Mouse (Mus musculus): ENCODE data around the gene Supt3. TPM values are rescaled to one million over a fixed set of nuclear protein-coding genes. Genes with fewer than 3 reads are reported as not detected.

Gene Supt3
- polyA plus RNA-seq, 1 experiment from 2014 or later = 27.3 TPM

DNA sequence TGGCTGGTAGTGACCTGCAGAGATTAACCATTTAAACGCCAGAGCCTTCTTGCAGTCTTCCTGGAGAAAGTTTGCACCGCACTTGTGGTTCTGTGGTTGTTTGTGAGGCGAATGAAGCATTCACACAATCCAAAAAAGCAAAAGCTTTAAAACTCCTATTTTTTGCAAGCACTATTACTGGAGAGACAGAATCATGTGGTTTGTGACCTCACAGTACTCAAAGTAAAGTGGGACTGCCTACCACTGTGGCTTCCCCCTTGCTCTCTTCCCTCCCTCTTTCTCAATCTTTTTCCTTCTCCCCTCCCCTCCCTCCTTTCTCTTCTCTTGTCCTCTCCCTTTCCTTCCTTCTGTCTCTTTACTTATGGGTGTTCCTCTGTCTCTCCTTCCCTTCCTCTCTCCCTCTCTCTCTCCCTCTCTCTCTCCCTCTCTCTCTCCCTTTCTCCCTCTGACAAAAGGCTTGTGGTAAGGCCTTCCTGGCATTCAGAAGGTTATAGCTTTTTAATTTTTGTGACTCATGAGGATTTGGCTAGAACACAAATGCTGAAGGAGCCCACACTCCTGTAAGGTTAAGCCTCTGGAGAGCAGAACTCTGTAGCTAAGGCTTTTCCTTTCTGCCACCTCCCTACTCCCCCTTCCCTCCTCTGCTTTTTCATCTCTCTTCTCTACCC is 37.7 kb downstream of the Supt3 start, which contains the start of gene Runx2:
Runx2 (minus strand) TSS at position 290 of the 668 bp plus-strand sequence.
- Histone ChIP-seq H3K4me3 (ENCODE audit: low read length) (no peak within 1 kb of the TSS; the same call in 1 of the 2 replicates), H3K36me3 (ENCODE audit: control insufficient read depth, insufficient read depth, low read length) (no peaks in the 10 kb centered on the region), H3K27ac (ENCODE audit: low read depth, low read length) (no peak within 1 kb of the TSS), H3K9me3 (ENCODE audit: control insufficient read depth, low read length) (no peaks in the 10 kb centered on the region), H3K4me1 (ENCODE audit: control insufficient read depth, insufficient read depth, low read depth, low read length) (peaks cover 2% of the 10 kb centered on the region; the same call in 1 of the 2 replicates), H3K27me3 (replicated peaks; ENCODE audit: control insufficient read depth, insufficient read depth, low read length) (no peaks in the 10 kb centered on the region), H3K4me2 (ENCODE audit: low read length) (peak within 1 kb of the TSS; percentile 25; the same call in 1 of the 2 replicates), H3K9ac (ENCODE audit: low read depth, low read length) (no peak within 1 kb of the TSS)
- no peak for ATAC-seq
- 37% methylated on average over 3 of the region's 3 CpGs for WGBS

DNA sequence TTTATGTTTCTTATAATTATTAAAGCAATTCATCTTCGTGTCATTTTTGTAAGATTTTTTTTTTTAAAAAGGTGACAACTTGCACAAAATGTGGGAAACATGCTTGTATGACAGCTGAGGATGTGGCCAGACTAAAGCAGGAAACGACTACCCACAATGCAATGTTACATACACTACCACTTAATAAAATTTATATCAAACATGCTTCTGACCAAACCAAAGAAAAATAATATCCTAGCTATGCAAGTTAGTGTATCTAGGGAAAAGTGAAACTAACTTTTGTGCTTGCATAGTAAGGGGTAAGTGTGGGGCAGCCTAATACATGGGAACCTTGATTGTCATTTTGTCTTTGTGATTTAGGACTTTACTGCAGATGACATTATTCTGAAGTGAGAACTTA is 41.9 kb downstream of the Supt3 start:
- Histone ChIP-seq H3K9ac (ENCODE audit: low read depth, low read length) (no peak overlapping the region), H3K4me2 (ENCODE audit: low read length) (no peak overlapping the region), H3K36me3 (ENCODE audit: control insufficient read depth, insufficient read depth, low read length) (no peaks in the 10 kb centered on the region), H3K27me3 (replicated peaks; ENCODE audit: control insufficient read depth, insufficient read depth, low read length) (no peaks in the 10 kb centered on the region), H3K4me1 (ENCODE audit: control insufficient read depth, insufficient read depth, low read depth, low read length) (peaks cover 2% of the 10 kb centered on the region; the same call in 1 of the 2 replicates), H3K4me3 (ENCODE audit: low read length) (no peak overlapping the region), H3K27ac (ENCODE audit: low read depth, low read length) (no peak overlapping the region), H3K9me3 (ENCODE audit: control insufficient read depth, low read length) (no peaks in the 10 kb centered on the region)
- WGBS = 82% methylated on average over 2 of the region's 2 CpGs
- no peak for ATAC-seq

DNA sequence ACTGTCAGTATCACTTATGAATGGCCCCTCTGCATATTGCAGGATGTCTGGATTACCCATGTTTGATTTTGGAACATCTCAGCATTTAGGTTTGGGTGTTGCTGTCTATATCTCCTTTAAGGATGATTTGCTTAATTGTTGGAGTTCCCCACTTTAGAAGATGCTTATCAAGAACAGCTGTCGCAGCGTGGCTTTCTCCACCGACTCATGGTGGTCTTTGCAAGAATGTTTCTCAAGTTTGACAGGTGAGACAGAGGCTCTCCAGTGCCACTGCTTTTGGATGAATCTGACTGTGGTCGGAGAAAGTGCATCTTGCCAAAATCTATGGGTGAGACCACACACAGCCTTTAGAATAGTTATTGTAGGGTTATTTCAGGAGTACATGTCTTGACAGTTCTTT is 42.9 kb downstream of the Supt3 start:
- H3K27ac ChIP-seq (ENCODE audit: low read depth, low read length) = no peak overlapping the region
- no peaks in the 10 kb centered on the region for H3K27me3 ChIP-seq (replicated peaks; ENCODE audit: control insufficient read depth, insufficient read depth, low read length)
- H3K9me3 ChIP-seq (ENCODE audit: control insufficient read depth, low read length) = no peaks in the 10 kb centered on the region
- H3K4me2 ChIP-seq (ENCODE audit: low read length) = no peak overlapping the region
- 62% methylated on average over 4 of the region's 4 CpGs for WGBS
- no peak for ATAC-seq
- H3K4me3 ChIP-seq (ENCODE audit: low read length) = no peak overlapping the region
- peaks cover 1% of the 10 kb centered on the region; the same call in 1 of the 2 replicates for H3K4me1 ChIP-seq (ENCODE audit: control insufficient read depth, insufficient read depth, low read depth, low read length)
- H3K9ac ChIP-seq (ENCODE audit: low read depth, low read length) = no peak overlapping the region
- no peaks in the 10 kb centered on the region for H3K36me3 ChIP-seq (ENCODE audit: control insufficient read depth, insufficient read depth, low read length)

DNA sequence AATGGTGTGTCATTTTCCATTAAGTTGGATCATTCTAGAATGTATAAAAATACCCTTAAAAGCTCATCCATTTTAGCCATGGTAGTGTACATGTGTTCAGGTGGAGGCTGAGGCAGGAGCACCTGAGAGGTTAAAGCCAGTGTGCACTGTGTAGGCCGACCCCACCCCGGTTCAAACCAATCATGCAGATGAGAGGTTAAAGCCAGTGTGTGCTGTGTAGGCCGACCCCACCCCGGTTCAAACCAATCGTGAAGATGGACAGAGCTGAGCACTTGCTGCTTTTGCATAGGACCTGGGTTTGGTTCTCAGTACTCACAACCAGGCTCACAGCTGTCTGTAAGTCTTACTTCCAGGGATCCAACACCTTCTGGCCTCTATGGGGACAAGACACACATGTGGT is 45.0 kb downstream of the Supt3 start:
- no peak for ATAC-seq
- no peak overlapping the region for H3K4me3 ChIP-seq (ENCODE audit: low read length)
- H3K9me3 ChIP-seq (ENCODE audit: control insufficient read depth, low read length) = no peaks in the 10 kb centered on the region
- H3K9ac ChIP-seq (ENCODE audit: low read depth, low read length) = no peak overlapping the region
- H3K27ac ChIP-seq (ENCODE audit: low read depth, low read length) = no peak overlapping the region
- WGBS = 94% methylated on average over 5 of the region's 5 CpGs
- no peaks in the 10 kb centered on the region for H3K4me1 ChIP-seq (ENCODE audit: control insufficient read depth, insufficient read depth, low read depth, low read length)
- no peaks in the 10 kb centered on the region for H3K36me3 ChIP-seq (ENCODE audit: control insufficient read depth, insufficient read depth, low read length)
- no peaks in the 10 kb centered on the region for H3K27me3 ChIP-seq (replicated peaks; ENCODE audit: control insufficient read depth, insufficient read depth, low read length)
- no peak overlapping the region for H3K4me2 ChIP-seq (ENCODE audit: low read length)

DNA sequence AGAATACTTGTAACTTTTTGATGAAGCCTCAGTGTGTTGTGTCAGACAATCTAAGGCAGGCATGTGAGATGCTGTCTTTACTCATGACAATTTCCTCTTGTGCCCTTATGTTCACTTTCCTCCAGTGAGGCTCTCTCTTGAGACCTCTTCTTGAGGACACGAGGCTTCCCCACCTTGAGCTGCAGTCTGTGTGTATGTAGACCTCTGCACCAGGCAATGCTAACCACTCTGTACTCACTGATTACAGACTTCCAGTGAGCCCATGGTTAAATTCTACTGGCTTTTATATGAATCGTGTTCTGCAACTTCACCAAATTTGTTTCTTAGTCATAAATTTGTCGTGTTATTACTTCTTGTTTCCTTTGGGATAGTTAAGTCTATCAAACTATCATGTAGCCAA is 50.2 kb downstream of the Supt3 start:
- Histone ChIP-seq H3K9me3 (ENCODE audit: control insufficient read depth, low read length) (no peaks in the 10 kb centered on the region), H3K4me2 (ENCODE audit: low read length) (no peak overlapping the region), H3K27ac (ENCODE audit: low read depth, low read length) (no peak overlapping the region), H3K4me1 (ENCODE audit: control insufficient read depth, insufficient read depth, low read depth, low read length) (no peaks in the 10 kb centered on the region), H3K4me3 (ENCODE audit: low read length) (no peak overlapping the region), H3K27me3 (replicated peaks; ENCODE audit: control insufficient read depth, insufficient read depth, low read length) (no peaks in the 10 kb centered on the region), H3K36me3 (ENCODE audit: control insufficient read depth, insufficient read depth, low read length) (no peaks in the 10 kb centered on the region), H3K9ac (ENCODE audit: low read depth, low read length) (no peak overlapping the region)
- WGBS = 94% methylated on average over 3 of the region's 3 CpGs
- no peak for ATAC-seq

DNA sequence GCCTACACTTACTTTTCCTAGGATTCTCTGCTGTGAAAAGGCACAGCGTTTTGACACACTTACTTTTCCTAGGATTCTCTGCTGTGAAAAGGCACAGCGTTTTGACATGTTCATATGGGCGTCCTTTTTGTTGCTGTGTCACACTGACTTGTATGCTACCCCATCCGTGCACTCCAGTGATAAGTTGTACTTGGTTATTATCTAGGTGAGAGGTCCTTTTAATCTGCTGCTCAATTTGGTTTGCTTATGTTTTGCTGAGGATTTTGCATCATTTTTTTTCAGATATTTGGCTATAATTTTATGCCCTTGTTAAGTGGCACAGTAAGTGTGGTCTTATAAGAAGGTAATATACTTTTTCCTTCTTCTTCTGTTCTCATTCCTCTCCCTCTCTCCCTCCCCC is 51.0 kb downstream of the Supt3 start:
- no peak for ATAC-seq
- Histone ChIP-seq H3K4me2 (ENCODE audit: low read length) (no peak overlapping the region), H3K9ac (ENCODE audit: low read depth, low read length) (no peak overlapping the region), H3K36me3 (ENCODE audit: control insufficient read depth, insufficient read depth, low read length) (no peaks in the 10 kb centered on the region), H3K27ac (ENCODE audit: low read depth, low read length) (no peak overlapping the region), H3K27me3 (replicated peaks; ENCODE audit: control insufficient read depth, insufficient read depth, low read length) (no peaks in the 10 kb centered on the region), H3K4me3 (ENCODE audit: low read length) (no peak overlapping the region), H3K4me1 (ENCODE audit: control insufficient read depth, insufficient read depth, low read depth, low read length) (no peaks in the 10 kb centered on the region), H3K9me3 (ENCODE audit: control insufficient read depth, low read length) (no peaks in the 10 kb centered on the region)
- 81% methylated on average over 4 of the region's 4 CpGs for WGBS

DNA sequence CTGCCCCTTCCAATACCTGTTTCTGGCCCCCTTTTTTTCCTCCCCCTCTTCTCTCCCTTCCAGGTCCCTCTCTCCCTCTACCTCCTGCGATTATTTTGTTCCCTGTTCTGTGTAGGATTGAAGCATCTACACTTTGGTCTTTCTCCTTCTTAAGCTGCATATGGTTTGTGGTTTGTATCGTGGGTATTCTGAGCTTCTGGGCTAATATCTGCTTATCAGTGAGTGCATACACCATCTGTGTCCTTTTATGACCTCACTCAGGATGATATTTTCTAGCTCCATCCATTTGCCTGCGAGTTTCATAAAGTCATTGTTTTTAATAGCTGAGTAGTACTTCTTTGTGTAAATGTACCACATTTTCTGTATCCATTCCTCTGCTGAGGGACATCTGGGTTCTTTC is 52.6 kb downstream of the Supt3 start:
- no peak overlapping the region for H3K27ac ChIP-seq (ENCODE audit: low read depth, low read length)
- no peaks in the 10 kb centered on the region for H3K36me3 ChIP-seq (ENCODE audit: control insufficient read depth, insufficient read depth, low read length)
- no peak for ATAC-seq
- no peaks in the 10 kb centered on the region for H3K4me1 ChIP-seq (ENCODE audit: control insufficient read depth, insufficient read depth, low read depth, low read length)
- 96% methylated on average over 3 of the region's 3 CpGs for WGBS
- H3K9ac ChIP-seq (ENCODE audit: low read depth, low read length) = no peak overlapping the region
- H3K4me3 ChIP-seq (ENCODE audit: low read length) = no peak overlapping the region
- H3K27me3 ChIP-seq (replicated peaks; ENCODE audit: control insufficient read depth, insufficient read depth, low read length) = no peaks in the 10 kb centered on the region
- no peaks in the 10 kb centered on the region for H3K9me3 ChIP-seq (ENCODE audit: control insufficient read depth, low read length)
- H3K4me2 ChIP-seq (ENCODE audit: low read length) = no peak overlapping the region

DNA sequence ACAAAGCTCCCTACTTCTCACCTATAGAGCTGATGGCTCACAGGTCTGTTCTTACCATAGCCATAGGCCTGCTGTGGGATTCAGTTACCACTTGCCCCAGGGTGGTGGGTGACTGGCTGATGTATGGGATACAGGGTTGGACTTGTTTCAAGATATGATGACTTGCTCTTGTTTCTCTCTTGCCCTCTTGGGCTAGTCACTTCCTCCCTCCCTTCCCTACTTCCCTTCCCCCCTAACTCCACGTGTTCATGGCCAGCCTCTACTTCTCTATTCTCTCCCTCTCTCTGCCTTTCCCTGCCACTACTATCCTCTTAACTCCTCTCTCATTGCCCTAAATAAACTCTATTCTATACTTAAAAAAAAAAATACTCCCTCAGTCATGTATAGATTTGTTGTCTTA is 54.2 kb downstream of the Supt3 start:
- no peaks in the 10 kb centered on the region for H3K9me3 ChIP-seq (ENCODE audit: control insufficient read depth, low read length)
- no peaks in the 10 kb centered on the region for H3K27me3 ChIP-seq (replicated peaks; ENCODE audit: control insufficient read depth, insufficient read depth, low read length)
- 77% methylated on average over 1 of the region's 1 CpGs for WGBS
- no peaks in the 10 kb centered on the region for H3K4me1 ChIP-seq (ENCODE audit: control insufficient read depth, insufficient read depth, low read depth, low read length)
- ATAC-seq = no peak
- H3K4me2 ChIP-seq (ENCODE audit: low read length) = no peak overlapping the region
- H3K27ac ChIP-seq (ENCODE audit: low read depth, low read length) = no peak overlapping the region
- H3K36me3 ChIP-seq (ENCODE audit: control insufficient read depth, insufficient read depth, low read length) = no peaks in the 10 kb centered on the region
- H3K9ac ChIP-seq (ENCODE audit: low read depth, low read length) = no peak overlapping the region
- H3K4me3 ChIP-seq (ENCODE audit: low read length) = no peak overlapping the region

DNA sequence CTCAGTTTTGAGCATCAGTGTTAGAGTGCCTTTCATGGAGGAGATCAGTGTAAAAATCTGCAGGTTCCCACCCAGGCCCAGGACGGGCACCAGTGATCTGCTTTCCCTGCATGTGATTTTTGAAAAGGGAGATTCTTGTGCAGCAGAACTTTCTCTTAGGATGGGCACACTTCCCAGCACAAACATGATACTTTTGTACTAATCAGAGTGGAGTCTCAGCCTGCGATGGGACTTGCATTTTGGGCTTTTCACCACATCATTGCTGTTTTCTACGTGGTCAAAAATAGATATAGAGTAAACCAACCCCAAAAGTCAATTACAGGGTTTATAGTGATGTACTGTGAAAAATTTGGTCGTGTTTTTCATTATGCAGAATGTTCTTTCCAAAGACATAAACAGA is 65.2 kb downstream of the Supt3 start:
- H3K27me3 ChIP-seq (replicated peaks; ENCODE audit: control insufficient read depth, insufficient read depth, low read length) = no peaks in the 10 kb centered on the region
- 90% methylated on average over 4 of the region's 4 CpGs for WGBS
- no peak overlapping the region for H3K4me2 ChIP-seq (ENCODE audit: low read length)
- no peaks in the 10 kb centered on the region for H3K9me3 ChIP-seq (ENCODE audit: control insufficient read depth, low read length)
- H3K4me1 ChIP-seq (ENCODE audit: control insufficient read depth, insufficient read depth, low read depth, low read length) = no peaks in the 10 kb centered on the region
- no peak overlapping the region for H3K27ac ChIP-seq (ENCODE audit: low read depth, low read length)
- no peak overlapping the region for H3K4me3 ChIP-seq (ENCODE audit: low read length)
- H3K9ac ChIP-seq (ENCODE audit: low read depth, low read length) = no peak overlapping the region
- no peak for ATAC-seq
- no peaks in the 10 kb centered on the region for H3K36me3 ChIP-seq (ENCODE audit: control insufficient read depth, insufficient read depth, low read length)

All from hindbrain, embryonic 16.5 days (tissue).